Mouse (Mus musculus) embryonic fibroblast, embryonic 13.5 days (primary cell): Measurements from ENCODE around the gene Gm21972.

Experiments used
- CTCF ChIP-seq: IDR thresholded peaks from 2 replicates; pipeline ENCODE4 v1.5.1; 2011; ENCODE audit warnings: mild to moderate bottlenecking, control low read depth, low read length, moderate library complexity, borderline replicate concordance; ENCODE audit not compliant: insufficient read depth
- POLR2A ChIP-seq: IDR thresholded peaks from 2 replicates; pipeline ENCODE4 v1.6.1; 2011; ENCODE audit warnings: low read depth, mild to moderate bottlenecking, control low read depth, low read length, moderate library complexity

- TF ChIP-seq CTCF, result no peak
- no peak for TF ChIP-seq POLR2A
Measured at GRCm38 (mm10) chr1:86156075-86156474, 22.6 kb downstream of the Gm21972 start.
